Mouse (Mus musculus) neural tube, embryonic 14.5 days (tissue): ENCODE measurements at regions not wholly inside any gene's neighbourhood (a gene's known extent, or its start where the extent isn't known, plus 50 kb on each side); places are given as distances from the start of the nearest gene placed in this dataset.
A peak's percentile ranks its signal among the peaks of the same experiment; 100 is the strongest.

Experiments used
- ATAC-seq: fragments of 200-750 bp; cut with Nextera tagmentation; 2 replicates; pipeline ENCODE4 v1.8.0; 2017; ENCODE audit warnings: low read depth, mild to moderate bottlenecking, moderate TSS enrichment, moderate library complexity
- H3K27ac ChIP-seq: fragments of 300-500 bp; sonication (generic); 2 replicates; pipeline ENCODE4 v1.5.1; 2014; ENCODE audit warnings: low read depth, mild to moderate bottlenecking, control low read depth, low read length, moderate library complexity, mixed read lengths
- H3K27me3 ChIP-seq: fragments of 300-500 bp; sonication (generic); 2 replicates; pipeline ENCODE4 v1.6.1; 2014; ENCODE audit warnings: low read length; ENCODE audit not compliant: control insufficient read depth, insufficient read depth
- H3K36me3 ChIP-seq: fragments of 300-500 bp; sonication (generic); 2 replicates; pipeline ENCODE4 v1.6.1; 2014; ENCODE audit warnings: low read length, mixed read lengths; ENCODE audit not compliant: control insufficient read depth, insufficient read depth
- H3K4me1 ChIP-seq: fragments of 300-500 bp; sonication (generic); 2 replicates; pipeline ENCODE4 v1.6.1; 2014; ENCODE audit warnings: low read length; ENCODE audit not compliant: control insufficient read depth, insufficient read depth
- H3K4me2 ChIP-seq: fragments of 300-500 bp; sonication (generic); 2 replicates; pipeline ENCODE4 v1.6.1; 2014; ENCODE audit warnings: mild to moderate bottlenecking, low read depth, low read length, control low read depth
- H3K4me3 ChIP-seq: fragments of 300-500 bp; sonication (generic); 2 replicates; pipeline ENCODE4 v1.5.1; 2014; ENCODE audit warnings: low read depth, low read length, control low read depth, mixed read lengths
- H3K9ac ChIP-seq: fragments of 300-500 bp; sonication (generic); replicated peaks from 2 replicates; pipeline ENCODE4 v1.6.1; 2014; ENCODE audit warnings: low read depth, mild to moderate bottlenecking, control low read depth, low read length, mixed read lengths
- H3K9me3 ChIP-seq: fragments of 300-500 bp; sonication (generic); 2 replicates; pipeline ENCODE4 v1.6.1; 2016; ENCODE audit warnings: low read length; ENCODE audit not compliant: control insufficient read depth
- WGBS: fragments of 180-500 bp; shearing (Covaris S2); extraction: QIAGEN DNeasy Blood & Tissue Kit; methylation state at CpG from one replicate; pipeline ENCODE4 v1.1.7; 2014; 5-methylcytosine and 5-hydroxymethylcytosine counted together

DNA sequence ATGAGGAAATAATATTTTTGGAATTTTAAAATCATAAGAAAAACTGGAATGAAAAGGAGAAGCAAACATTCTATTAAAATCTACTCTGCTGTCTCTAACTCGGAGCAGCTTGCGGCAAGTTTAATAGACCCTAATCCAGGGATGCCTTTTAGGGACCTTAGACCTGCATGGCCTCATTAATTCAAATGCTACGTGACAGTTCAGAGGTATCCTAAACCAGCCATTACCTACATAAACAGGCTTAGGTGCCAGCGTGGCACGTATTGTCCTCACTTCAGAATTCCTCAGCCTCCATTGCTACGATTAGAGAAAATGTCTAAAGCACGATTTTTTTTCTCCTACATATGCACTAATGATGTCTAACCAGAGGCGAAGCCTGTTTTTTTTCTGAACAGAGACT is 1141.9 kb upstream of the Nr2f1 start:
- H3K4me3 ChIP-seq: no peak overlapping the region
- no peaks in the 10 kb centered on the region for H3K27me3 ChIP-seq
- H3K27ac ChIP-seq: no peak overlapping the region
- no peak overlapping the region for H3K4me2 ChIP-seq
- ATAC-seq: no peak
- no peak overlapping the region for H3K9ac ChIP-seq
- 78% methylated on average over 8 of the region's 8 CpGs for WGBS
- H3K36me3 ChIP-seq: no peaks in the 10 kb centered on the region
- no peaks in the 10 kb centered on the region for H3K9me3 ChIP-seq
- no peaks in the 10 kb centered on the region for H3K4me1 ChIP-seq

DNA sequence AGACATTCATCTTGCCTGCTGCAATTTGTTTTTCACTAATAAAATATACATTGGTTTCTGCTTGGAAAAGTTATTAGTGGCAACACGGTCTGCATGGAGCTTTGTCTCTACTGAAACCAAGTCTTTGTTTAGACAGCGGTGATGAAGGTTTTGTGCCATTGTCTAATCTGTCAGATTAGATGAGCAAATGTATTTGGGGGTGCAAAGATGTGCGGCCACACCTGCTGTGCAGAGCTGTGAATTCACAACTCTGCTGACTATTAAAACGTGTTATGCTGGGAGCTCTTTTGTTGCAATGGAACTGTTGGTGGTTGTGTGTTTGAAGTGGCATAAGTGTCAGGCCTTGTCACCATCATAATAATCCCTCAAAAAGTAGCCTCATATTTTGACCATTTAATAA is 1140.9 kb upstream of the Nr2f1 start:
- Histone ChIP-seq H3K36me3 (no peaks in the 10 kb centered on the region), H3K4me3 (no peak overlapping the region), H3K27ac (no peak overlapping the region), H3K4me1 (no peaks in the 10 kb centered on the region), H3K27me3 (no peaks in the 10 kb centered on the region), H3K4me2 (no peak overlapping the region), H3K9me3 (no peaks in the 10 kb centered on the region), H3K9ac (no peak overlapping the region)
- WGBS: 43% methylated on average over 4 of the region's 4 CpGs
- ATAC-seq: no peak

DNA sequence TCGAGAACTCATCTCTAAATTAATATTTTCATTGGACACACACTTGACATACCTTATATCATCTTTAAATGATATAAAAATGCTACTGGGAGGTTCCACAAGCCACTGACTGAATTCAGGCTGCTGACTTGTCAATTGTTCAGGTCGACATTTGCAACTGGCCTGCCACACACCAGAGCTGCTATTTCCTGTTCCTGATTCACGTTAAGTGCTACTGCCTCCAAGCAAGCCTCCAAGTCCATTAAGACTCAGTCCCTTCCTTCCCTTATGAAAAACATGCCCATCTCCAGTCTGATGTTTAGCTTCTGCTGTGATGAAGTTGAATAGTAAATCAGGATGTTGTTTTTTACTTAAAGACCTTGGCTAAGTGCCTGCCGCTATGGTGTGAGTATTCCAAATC is 1140.2 kb upstream of the Nr2f1 start:
- Histone ChIP-seq H3K9ac (no peak overlapping the region), H3K9me3 (no peaks in the 10 kb centered on the region), H3K4me1 (no peaks in the 10 kb centered on the region), H3K4me3 (no peak overlapping the region), H3K4me2 (no peak overlapping the region), H3K36me3 (no peaks in the 10 kb centered on the region), H3K27ac (no peak overlapping the region), H3K27me3 (no peaks in the 10 kb centered on the region)
- WGBS: 58% methylated on average over 4 of the region's 4 CpGs
- no peak for ATAC-seq

DNA sequence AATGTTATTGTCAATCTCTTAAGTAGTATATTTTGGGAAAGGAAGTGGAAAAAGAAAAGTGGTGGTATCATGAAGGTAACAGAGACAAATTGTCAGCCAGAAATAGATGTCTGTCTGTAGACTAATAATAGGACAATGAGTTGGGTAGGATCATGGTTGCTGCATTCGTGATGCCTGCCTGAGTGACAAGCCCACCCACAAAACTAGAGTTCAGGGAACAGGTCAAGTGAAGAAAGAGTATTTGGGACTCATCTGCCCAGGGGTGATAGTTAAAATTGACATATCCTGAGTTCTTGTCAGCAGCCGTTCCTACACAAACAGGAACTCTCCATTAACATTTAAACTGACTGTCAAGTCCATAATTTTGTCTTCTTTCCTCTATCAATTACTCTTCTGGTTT is 1120.6 kb upstream of the Nr2f1 start:
- Histone ChIP-seq H3K9me3 (no peaks in the 10 kb centered on the region), H3K4me2 (no peak overlapping the region), H3K4me3 (no peak overlapping the region), H3K27me3 (no peaks in the 10 kb centered on the region), H3K36me3 (no peaks in the 10 kb centered on the region), H3K9ac (no peak overlapping the region), H3K27ac (no peak overlapping the region), H3K4me1 (no peaks in the 10 kb centered on the region)
- WGBS: 67% methylated on average over 2 of the region's 2 CpGs
- ATAC-seq: no peak

DNA sequence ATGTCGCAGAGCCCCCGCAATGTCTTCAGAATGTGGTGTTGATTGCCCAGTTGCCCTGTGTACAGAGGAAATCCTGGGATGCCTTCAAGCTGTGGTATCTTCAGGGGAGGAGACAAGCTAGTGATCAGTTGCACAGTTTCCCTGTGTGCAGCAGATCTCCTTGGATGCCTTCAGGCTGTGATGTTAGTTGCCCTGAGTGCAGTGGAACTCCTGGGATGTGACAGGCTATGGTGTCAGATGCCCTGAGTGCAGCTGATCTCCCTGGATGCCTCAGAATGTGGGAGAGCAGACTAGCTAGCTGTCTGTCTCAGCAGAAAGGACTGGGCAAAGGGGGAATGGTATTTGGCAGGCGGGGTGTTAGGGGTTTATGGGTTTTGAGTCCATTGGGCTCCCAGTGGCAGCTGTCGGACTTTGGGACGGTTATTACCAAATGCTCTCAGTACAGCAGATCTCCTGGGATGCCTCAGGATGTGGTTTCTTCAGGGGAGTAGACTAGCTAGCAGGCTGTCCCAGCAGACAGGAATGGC is 1110.1 kb upstream of the Nr2f1 start:
- Histone ChIP-seq H3K9me3 (no peaks in the 10 kb centered on the region), H3K27ac (no peak overlapping the region), H3K4me1 (no peaks in the 10 kb centered on the region), H3K4me2 (no peak overlapping the region), H3K9ac (no peak overlapping the region), H3K27me3 (no peaks in the 10 kb centered on the region), H3K36me3 (no peaks in the 10 kb centered on the region), H3K4me3 (no peak overlapping the region)
- 74% methylated on average over 5 of the region's 5 CpGs for WGBS
- no peak for ATAC-seq

DNA sequence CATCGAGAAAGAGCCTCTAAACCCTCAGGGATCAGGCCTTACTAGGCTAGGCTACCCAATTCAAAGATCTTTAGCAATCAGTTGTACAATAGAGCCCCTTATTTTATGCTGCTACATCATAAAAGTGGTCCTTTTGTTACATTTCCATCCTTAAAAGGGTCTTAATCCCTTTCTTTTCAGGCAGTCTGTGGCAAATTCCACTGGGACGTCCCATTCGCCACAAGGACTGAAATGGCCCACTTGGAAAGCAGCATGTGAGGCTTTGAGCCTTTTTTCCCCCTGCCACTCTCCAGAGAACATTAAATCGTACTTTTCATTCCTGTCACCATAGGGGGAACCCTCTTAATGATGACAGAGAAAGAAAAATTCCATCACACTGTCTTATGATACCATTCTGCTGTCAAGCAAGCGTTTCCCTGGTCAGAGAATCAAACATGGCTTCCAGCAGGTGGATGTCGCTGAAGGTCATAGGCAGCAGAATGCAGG is 1097.7 kb upstream of the Nr2f1 start:
- Histone ChIP-seq H3K27ac (no peak overlapping the region), H3K9me3 (no peaks in the 10 kb centered on the region), H3K36me3 (no peaks in the 10 kb centered on the region), H3K9ac (no peak overlapping the region), H3K4me3 (no peak overlapping the region), H3K4me1 (0 out of 2 replicates have a peak, but pooled peaks cover 5% of the 10 kb centered on the region), H3K27me3 (no peaks in the 10 kb centered on the region), H3K4me2 (no peak overlapping the region)
- no peak for ATAC-seq
- WGBS: 24% methylated on average over 6 of the region's 6 CpGs

DNA sequence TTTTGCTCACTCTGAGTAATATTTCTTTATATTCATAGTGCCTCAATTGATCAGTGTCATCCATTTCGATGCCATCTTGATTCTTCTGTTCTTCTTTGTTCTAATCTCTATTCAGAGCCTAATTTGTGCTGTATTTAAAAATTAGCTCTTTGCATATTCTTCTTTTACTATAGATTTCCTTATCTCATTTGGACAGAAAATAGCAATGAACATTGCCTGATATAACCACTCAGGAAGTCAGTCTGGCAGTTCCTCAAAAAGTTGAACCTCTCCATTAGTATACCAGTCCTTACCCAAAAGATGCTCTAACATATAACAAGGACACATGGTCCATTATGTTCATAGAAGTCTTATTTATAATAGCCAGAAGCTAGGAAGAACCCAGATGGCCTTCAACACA is 1088.5 kb upstream of the Nr2f1 start:
- H3K4me3 ChIP-seq: no peak overlapping the region
- no peak overlapping the region for H3K27ac ChIP-seq
- H3K27me3 ChIP-seq: no peaks in the 10 kb centered on the region
- H3K9me3 ChIP-seq: no peaks in the 10 kb centered on the region
- H3K36me3 ChIP-seq: no peaks in the 10 kb centered on the region
- 92% methylated on average over 1 of the region's 1 CpGs for WGBS
- H3K4me2 ChIP-seq: no peak overlapping the region
- H3K9ac ChIP-seq: no peak overlapping the region
- ATAC-seq: no peak
- H3K4me1 ChIP-seq: no peaks in the 10 kb centered on the region

DNA sequence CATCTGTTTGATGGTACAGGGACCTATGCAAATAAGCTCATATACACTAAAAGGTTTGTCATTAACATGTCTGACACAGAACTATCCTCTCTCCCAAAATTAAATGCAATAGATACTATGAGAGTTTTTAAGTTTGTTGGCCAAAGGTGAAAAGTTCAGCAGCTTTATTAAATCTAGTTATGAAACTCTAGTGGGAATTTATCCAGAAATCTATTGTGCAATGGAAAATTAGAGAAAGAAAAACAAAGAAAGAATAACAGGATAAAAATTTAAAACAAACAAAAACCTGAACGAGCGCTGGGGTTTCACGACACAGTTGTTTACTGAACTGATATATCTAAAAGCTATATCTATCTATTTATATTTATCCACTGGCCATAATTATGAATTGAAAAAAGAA is 1086.6 kb upstream of the Nr2f1 start:
- Histone ChIP-seq H3K4me1 (no peaks in the 10 kb centered on the region), H3K27me3 (no peaks in the 10 kb centered on the region), H3K4me3 (no peak overlapping the region), H3K9ac (no peak overlapping the region), H3K27ac (no peak overlapping the region), H3K36me3 (no peaks in the 10 kb centered on the region), H3K9me3 (no peaks in the 10 kb centered on the region), H3K4me2 (no peak overlapping the region)
- WGBS: 89% methylated on average over 3 of the region's 3 CpGs
- no peak for ATAC-seq

DNA sequence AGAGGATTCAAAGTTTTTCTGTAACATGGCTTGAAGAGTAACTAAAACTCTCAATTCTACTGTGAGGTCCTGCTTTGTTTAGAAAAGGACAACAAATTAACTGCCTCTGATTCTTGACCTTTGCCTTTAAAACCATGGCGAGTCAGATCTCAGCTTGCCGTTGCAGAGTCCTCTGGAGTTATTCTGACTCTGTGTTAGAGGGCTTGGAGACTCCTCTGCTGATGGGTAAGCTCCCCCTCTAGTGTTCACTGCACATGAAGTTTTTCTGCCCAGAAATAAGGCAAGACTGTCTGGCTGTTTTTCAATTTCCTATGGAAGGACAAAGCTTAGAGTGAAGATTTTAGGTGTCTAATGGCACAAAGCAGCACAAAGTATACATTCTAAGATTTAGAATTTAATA is 1085.9 kb upstream of the Nr2f1 start:
- no peaks in the 10 kb centered on the region for H3K36me3 ChIP-seq
- H3K9me3 ChIP-seq: no peaks in the 10 kb centered on the region
- no peak overlapping the region for H3K4me2 ChIP-seq
- H3K4me3 ChIP-seq: no peak overlapping the region
- peak; percentile 71; the same call in 1 of the 2 replicates for ATAC-seq
- WGBS: 2% methylated on average over 2 of the region's 2 CpGs
- H3K4me1 ChIP-seq: no peaks in the 10 kb centered on the region
- H3K27me3 ChIP-seq: no peaks in the 10 kb centered on the region
- H3K9ac ChIP-seq: no peak overlapping the region
- no peak overlapping the region for H3K27ac ChIP-seq
